Mouse (Mus musculus) cerebellum, adult 11 months (tissue): ENCODE measurements around the gene Mapk11.

Source experiments
- DNase-seq: peaks from one replicate; pipeline ENCODE4 v3.0.0; 2022

Mapk11 gene

DNA sequence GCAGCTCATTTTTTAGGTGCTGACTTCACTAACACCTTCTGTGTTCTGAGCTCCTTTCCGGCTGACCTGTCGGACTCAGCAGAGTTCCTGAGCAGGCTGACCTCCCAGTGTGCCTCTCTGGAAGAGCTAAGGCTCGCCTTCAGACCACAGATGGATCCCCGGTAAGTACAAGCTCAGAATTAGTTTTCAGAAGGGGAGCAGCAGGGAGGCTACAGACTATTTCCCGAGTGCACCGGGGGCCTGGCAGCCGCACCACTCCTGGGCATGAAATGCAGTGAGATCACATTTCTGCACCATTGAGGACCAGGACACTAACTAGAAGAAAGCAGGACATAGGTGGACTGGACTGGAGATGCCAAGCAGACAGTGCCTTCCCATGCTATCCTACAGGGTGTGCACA lies 50.8 kb downstream of the Mapk11 start:
- DNase-seq = peak; percentile 66

DNA sequence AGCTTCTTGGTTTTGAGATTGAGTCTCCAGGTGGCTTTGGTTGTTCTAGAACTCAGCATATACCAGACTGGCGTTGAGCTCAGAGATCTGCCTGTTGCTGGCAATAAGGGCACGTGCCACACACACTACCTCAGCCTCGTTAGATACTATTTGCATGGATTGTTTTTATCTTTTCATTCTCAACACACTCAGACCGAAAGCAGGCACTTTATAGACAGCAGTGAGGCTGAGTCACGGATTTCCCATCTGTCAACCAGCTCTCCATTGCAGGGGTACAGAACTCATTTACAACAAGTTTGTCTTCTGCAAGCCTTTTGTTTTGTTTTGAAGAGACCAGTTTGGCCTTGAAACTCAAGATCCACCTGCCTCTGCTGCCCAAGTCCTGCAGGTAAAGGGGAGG lies 52.0 kb downstream of the Mapk11 start:
- DNase-seq = no peak
